Mouse (Mus musculus) layer of hippocampus, adult 6 months (tissue): ENCODE data around the gene Cd276. TPM values are rescaled to one million over a fixed set of nuclear protein-coding genes. Genes with fewer than 3 reads are reported as not detected.

Source experiments
- long read RNA-seq, 2 experiments: library from polyadenylated mRNA; unstranded; transcript quantifications; one replicate each; pipeline ENCODE4 v2.0.0; 2019 to 2020
- polyA plus RNA-seq: library from polyadenylated mRNA; unstranded; fragments of <200 nt; fragmentation: Nextera tagmentation; gene quantifications from 2 replicates; pipeline ENCODE4 v1.2.3, GENCODE M21; 2021

Gene Cd276
- 5.5 and 5.9 TPM in 2 replicates for polyA plus RNA-seq
- long read RNA-seq, experiment 1, partial matches to known transcripts, result 0 of 1 reads
- long read RNA-seq, experiment 1, other reads (novel, unspliced or antisense), result 0 of 1 reads
- long read RNA-seq, experiment 2, transcript Cd276-202 (8 exons, 3,603 nt), result major isoform, 13 of 18 reads
- long read RNA-seq, experiment 2, partial matches to known transcripts, result 1 of 18 reads
- long read RNA-seq, experiment 2, other reads (novel, unspliced or antisense), result 4 of 18 reads

DNA sequence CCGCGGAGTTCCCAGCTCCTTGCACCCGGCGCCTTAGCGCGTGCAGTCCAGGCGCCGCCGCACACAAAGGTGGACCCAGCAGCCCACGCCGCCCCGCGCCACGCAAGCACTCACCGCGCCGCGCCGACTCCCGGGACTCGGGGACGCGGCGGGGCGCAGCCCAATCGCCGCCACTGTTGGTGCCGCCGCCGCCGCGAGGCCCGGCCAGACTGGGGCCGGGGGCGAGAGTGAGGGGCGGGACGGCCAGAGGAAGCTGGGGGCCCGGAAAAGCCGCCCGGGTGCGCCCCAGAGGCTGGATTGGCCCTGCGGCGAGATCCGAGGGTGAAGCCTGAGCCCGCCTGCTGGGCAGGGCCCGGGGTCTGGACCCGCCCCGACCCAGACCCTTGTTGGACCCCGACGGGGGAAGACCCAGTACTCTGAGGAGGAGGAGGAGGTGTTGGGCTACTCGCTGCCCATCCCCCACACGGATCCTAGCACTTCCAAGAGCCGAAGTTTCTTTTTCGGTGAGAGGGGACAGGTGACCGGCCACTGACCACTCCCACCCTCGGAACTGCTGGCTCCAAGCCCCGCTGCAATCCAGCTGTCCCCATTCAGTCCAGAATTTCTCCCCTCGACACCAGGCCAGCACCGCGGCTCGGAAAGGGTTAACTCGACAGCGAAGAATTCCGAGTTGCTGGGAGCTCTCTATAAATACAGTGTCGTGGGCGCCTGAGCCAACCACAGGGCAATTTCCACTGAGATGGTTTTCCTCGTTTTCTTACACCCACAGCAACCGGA, at the start of gene Cd276:
Gene Cd276 (minus strand): TSS at position 530 of the 777 bp plus-strand sequence.

DNA sequence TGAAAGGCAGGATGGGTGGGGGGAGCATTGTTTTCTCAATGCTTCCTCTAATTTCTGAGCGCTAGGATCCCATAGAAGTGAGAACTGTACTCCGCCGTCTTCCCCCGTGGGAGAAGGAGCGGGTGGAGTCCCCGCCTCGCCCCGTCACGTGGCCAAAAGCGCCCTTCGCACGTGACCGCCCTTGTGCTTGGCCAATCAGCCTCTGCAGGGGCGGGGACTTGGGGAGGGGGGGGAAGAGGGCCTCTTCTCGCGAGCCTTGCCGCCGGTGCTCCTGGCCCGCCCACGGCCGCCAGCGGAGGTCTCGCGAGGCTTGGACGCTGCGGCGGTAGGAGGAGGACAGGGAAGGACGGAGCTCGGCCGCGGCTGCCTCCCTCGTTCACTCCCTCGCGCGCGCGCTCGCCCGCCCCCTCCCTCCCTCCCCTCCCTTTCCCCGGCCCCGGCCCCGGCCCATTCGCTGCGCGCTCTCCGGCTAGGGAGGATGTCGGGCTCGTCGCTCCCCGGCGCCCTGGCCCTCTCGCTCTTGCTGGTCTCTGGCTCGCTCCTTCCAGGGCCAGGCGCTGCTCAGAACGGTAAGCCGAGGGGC, 26.8 kb upstream of the Cd276 start, which contains the start of gene Nptn:
Gene Nptn (plus strand): TSS at position 283 of the 583 bp plus-strand sequence.

GRCm38 (mm10) chr9:58487851-58488801, 67.1 kb downstream of the Cd276 start, which contains the start of gene Insyn1:
Insyn1 (plus strand) TSS chr9:58488603.

Other genes with a start within 250 kb of the Cd276 start
- gene Loxl1, start 242.3 kb downstream of the Cd276 start, polyA plus RNA-seq, result 0.90 and 1.6 TPM in 2 replicates
- not detected in 2 replicates for gene Tbc1d21, start 185.0 kb downstream of the Cd276 start, polyA plus RNA-seq
- 2.9 and 3.1 TPM in 2 replicates for gene Insyn1, start 66.8 kb downstream of the Cd276 start, polyA plus RNA-seq
- gene Nptn, start 26.8 kb upstream of the Cd276 start, polyA plus RNA-seq, result 250 and 294 TPM in 2 replicates
- 0.33 and 0.43 TPM in 2 replicates for gene Rec114, start 188.5 kb upstream of the Cd276 start, polyA plus RNA-seq